Mouse (Mus musculus): ENCODE data around the gene Rab11fip5. TPM values are rescaled to one million over a fixed set of nuclear protein-coding genes. Genes with fewer than 3 reads are reported as not detected.

Gene Rab11fip5
- polyA plus RNA-seq, 1 experiment from 2014 or later = 42.1 TPM

DNA sequence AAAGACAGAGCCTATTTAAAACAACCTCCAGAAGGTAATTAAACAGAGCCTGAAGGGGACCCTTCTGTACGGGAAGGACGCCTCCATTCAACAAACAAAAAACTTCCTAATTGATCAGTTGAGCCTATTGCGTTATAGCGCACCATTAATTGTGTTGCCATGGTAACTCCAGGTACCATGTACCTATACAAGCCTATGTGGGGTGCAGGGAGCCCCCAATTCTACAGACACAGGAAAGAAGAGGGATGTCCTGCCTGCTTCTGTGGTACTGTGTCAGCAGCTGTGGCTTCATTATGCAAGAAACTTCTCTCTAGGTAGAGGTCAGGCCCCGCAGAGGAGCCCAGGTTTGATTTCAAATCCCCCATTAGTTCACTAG lies 80.4 kb downstream of the Rab11fip5 start:
- Histone ChIP-seq H3K36me3 (ENCODE audit: control insufficient read depth, insufficient read depth) (no peaks in the 10 kb centered on the region), H3K4me2 (ENCODE audit: low read depth, low read length) (no peak overlapping the region), H3K9ac (ENCODE audit: low read length) (no peak overlapping the region), H3K4me3 (ENCODE audit: low read length) (no peak overlapping the region), H3K9me3 (replicated peaks; ENCODE audit: control insufficient read depth, low read length) (peaks cover 2% of the 10 kb centered on the region; the same call in 1 of the 2 replicates), H3K27me3 (ENCODE audit: control insufficient read depth, insufficient read depth, low read length) (no peaks in the 10 kb centered on the region), H3K27ac (ENCODE audit: low read length) (no peak overlapping the region), H3K4me1 (ENCODE audit: control insufficient read depth, insufficient read depth, low read length) (peaks cover 7% of the 10 kb centered on the region; the same call in 1 of the 2 replicates)
- 83% methylated on average over 5 of the region's 5 CpGs for WGBS
- no peak for ATAC-seq (replicated peaks; ENCODE audit: extremely low read depth, insufficient read depth, low FRiP score)

DNA sequence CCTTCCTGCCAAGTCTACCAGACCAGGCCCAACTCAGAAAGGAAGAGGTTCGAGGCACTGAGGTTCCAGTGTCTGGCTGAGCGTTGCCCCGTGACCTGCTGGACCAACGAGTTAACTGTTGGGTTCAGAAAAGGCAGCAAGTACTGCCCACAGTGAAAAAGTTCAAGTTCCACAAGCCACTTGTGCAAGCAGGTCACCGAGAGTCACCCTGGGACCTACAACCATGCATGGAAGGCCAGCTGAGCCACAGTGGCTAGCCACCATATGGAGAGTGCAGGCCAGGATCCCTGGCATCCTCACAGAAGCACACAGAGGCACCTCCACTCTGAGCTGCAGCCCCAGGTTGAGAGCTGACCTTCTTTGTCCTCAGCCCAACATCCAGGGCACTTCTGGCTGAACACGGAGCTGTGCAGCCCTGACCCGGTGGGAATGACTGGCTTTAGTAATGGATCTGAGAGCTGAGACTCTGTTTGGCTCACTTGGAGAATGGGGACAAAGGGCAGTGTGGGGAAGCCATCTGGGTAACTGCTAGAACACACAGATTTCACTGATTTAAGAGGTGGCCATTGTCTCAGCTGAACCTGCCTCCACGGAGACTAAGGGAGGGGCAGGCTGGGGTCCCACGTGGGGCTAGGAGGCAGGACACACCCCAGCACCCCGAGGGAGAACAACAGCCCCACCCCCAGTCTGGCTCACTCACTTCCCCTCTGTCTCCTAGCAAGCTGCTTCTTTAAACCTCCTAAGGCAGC lies 81.0 kb downstream of the Rab11fip5 start:
- H3K27ac ChIP-seq (ENCODE audit: low read length) = no peak overlapping the region
- H3K36me3 ChIP-seq (ENCODE audit: control insufficient read depth, insufficient read depth) = no peaks in the 10 kb centered on the region
- no peak for ATAC-seq (replicated peaks; ENCODE audit: extremely low read depth, insufficient read depth, low FRiP score)
- no peak overlapping the region for H3K9ac ChIP-seq (ENCODE audit: low read length)
- H3K9me3 ChIP-seq (replicated peaks; ENCODE audit: control insufficient read depth, low read length) = no peaks in the 10 kb centered on the region
- 64% methylated on average over 10 of the region's 10 CpGs for WGBS
- H3K4me1 ChIP-seq (ENCODE audit: control insufficient read depth, insufficient read depth, low read length) = peaks cover 7% of the 10 kb centered on the region; the same call in 1 of the 2 replicates
- H3K4me3 ChIP-seq (ENCODE audit: low read length) = no peak overlapping the region
- no peak overlapping the region for H3K4me2 ChIP-seq (ENCODE audit: low read depth, low read length)
- H3K27me3 ChIP-seq (ENCODE audit: control insufficient read depth, insufficient read depth, low read length) = no peaks in the 10 kb centered on the region

DNA sequence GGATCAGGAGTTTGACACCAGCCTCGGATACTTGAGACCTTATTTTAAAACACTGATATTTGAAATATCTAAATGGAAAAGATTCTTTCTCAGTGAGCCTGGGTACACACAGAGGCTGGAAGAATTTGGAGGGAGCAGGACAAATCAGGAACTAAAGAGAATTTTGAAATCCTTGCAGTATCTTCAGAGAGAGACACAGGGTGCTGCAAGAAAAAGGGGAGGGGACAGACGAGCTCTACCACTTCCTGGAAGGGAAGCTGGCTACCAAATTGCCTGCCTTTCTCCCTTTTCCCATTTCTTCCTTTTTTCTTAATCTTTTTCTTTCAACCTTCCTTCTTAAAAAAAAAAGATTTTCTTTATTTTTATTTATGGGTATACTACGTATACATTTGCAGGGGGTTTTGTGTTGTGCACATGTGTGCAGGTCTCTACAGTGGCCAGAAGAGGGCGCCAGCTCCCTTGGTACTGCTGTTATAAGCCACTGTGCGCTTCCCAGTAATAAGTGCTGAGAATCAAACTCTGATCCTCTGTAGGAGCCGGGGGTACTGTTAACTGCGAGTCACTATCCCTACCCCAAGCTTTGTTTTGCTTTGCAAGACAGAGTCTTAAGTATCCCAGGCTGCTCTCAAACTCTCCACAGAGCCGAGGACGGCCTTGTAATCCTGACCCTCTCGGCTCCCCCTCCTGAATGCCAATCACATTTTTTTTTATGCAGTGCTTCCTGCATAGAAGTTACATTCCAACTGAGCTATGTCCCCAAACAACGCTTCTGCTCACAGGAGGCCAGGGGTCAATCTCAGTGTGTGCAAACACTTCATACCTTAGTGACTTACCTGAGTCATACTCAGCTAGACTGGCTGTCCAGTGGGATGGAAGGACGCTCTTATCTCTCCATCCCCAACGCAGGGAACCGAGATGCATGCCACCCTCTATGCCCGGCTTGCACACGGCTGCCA lies 83.3 kb downstream of the Rab11fip5 start:
- Histone ChIP-seq H3K4me2 (ENCODE audit: low read depth, low read length) (no peak overlapping the region), H3K4me3 (ENCODE audit: low read length) (no peak overlapping the region), H3K9ac (ENCODE audit: low read length) (no peak overlapping the region), H3K27me3 (ENCODE audit: control insufficient read depth, insufficient read depth, low read length) (no peaks in the 10 kb centered on the region), H3K9me3 (replicated peaks; ENCODE audit: control insufficient read depth, low read length) (no peaks in the 10 kb centered on the region), H3K27ac (ENCODE audit: low read length) (no peak overlapping the region), H3K36me3 (ENCODE audit: control insufficient read depth, insufficient read depth) (no peaks in the 10 kb centered on the region), H3K4me1 (ENCODE audit: control insufficient read depth, insufficient read depth, low read length) (peaks cover 6% of the 10 kb centered on the region; the same call in 1 of the 2 replicates)
- 86% methylated on average over 16 of the region's 16 CpGs for WGBS
- ATAC-seq (replicated peaks; ENCODE audit: extremely low read depth, insufficient read depth, low FRiP score) = no peak

DNA sequence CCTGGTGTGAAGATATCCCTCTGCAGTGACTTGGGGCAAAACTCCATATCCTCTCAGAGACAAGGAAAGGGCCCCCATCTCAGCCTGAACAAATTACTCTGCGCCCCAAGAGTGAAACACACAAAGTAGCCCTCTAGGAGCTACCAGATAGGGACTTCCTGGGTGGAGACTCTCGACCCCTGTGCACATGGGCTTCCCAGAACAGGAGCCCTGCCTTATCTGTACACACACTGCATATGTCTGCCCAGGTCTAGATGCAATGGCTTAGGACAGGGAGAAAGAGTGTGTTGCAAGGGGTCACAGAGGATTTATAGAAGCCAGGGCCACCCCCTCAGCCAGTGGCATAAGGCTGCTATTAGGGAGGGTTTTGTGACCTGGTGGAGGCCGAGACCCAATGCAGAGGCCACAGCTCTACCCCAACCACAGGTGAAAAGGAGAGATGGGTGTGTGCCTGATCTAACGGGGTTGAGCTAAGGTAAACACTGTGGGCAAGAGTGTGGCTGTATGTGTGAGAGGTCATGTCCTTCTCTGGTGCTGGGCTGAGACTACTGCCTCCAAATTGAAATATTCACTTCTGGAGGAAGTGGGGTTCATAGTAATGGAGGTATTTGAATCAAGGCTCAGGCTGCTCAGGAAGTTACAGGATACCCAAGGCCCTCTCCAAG lies 86.1 kb downstream of the Rab11fip5 start:
- 74% methylated on average over 4 of the region's 4 CpGs for WGBS
- no peaks in the 10 kb centered on the region for H3K4me1 ChIP-seq (ENCODE audit: control insufficient read depth, insufficient read depth, low read length)
- no peaks in the 10 kb centered on the region for H3K9me3 ChIP-seq (replicated peaks; ENCODE audit: control insufficient read depth, low read length)
- H3K4me2 ChIP-seq (ENCODE audit: low read depth, low read length) = no peak overlapping the region
- H3K36me3 ChIP-seq (ENCODE audit: control insufficient read depth, insufficient read depth) = no peaks in the 10 kb centered on the region
- ATAC-seq (replicated peaks; ENCODE audit: extremely low read depth, insufficient read depth, low FRiP score) = no peak
- H3K27ac ChIP-seq (ENCODE audit: low read length) = no peak overlapping the region
- no peak overlapping the region for H3K9ac ChIP-seq (ENCODE audit: low read length)
- no peak overlapping the region for H3K4me3 ChIP-seq (ENCODE audit: low read length)
- no peaks in the 10 kb centered on the region for H3K27me3 ChIP-seq (ENCODE audit: control insufficient read depth, insufficient read depth, low read length)

DNA sequence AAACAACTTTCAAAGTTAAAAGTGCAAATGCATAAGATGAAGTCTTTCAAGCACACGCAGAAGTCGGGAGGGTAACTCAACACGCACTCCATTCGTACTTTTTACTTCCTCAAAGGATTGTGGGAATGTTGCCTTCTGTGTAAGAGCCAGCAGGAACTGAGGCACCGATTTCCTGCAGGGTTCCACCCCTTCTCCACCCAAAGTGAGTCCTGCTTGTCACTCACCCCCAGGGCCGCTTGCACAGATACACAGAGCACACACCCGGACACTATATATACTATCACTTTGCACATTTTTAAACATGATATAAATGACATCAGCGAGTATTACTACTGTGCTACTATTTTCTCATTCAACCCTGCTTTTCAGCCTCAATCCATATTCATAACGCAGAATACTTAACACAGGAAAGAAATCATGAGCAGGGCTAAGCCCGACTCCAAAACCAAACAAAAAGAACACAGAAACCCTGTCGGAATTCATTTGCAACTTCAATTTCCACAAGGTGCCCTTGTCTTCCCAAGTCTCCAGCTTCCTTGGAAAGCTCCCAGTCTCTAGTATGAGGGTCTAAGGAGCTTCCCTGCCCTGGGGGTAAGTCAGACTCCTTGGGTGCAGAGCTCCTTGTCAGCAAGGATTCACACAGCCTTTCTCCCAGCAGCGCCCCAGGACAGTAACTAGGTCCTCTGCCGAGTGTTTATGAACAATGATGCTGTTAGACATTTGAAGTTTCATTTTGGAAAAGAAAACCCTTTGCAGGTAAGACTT lies 88.0 kb downstream of the Rab11fip5 start:
- Histone ChIP-seq H3K9ac (ENCODE audit: low read length) (no peak overlapping the region), H3K4me3 (ENCODE audit: low read length) (no peak overlapping the region), H3K4me1 (ENCODE audit: control insufficient read depth, insufficient read depth, low read length) (0 out of 2 replicates have a peak, but pooled peaks cover 2% of the 10 kb centered on the region), H3K4me2 (ENCODE audit: low read depth, low read length) (no peak overlapping the region), H3K9me3 (replicated peaks; ENCODE audit: control insufficient read depth, low read length) (no peaks in the 10 kb centered on the region), H3K27me3 (ENCODE audit: control insufficient read depth, insufficient read depth, low read length) (no peaks in the 10 kb centered on the region), H3K27ac (ENCODE audit: low read length) (no peak overlapping the region), H3K36me3 (ENCODE audit: control insufficient read depth, insufficient read depth) (no peaks in the 10 kb centered on the region)
- no peak for ATAC-seq (replicated peaks; ENCODE audit: extremely low read depth, insufficient read depth, low FRiP score)
- 82% methylated on average over 13 of the region's 13 CpGs for whole genome bisulfite sequencing

Small RNA genes within 50 kb of the gene (microRNA-seq; reads per million reads assigned to microRNA genes)
- gene Mir705 = not detected

Other genes starting within 250 kb of the Rab11fip5 start
- gene Spr, start 236.9 kb downstream of the Rab11fip5 start, polyA plus RNA-seq (2015; fragmentation: Nextera tagmentation; extraction: Ambion mirVana) = 61.1 and 61.8 TPM in 2 replicates
- gene Emx1, start 187.2 kb downstream of the Rab11fip5 start, polyA plus RNA-seq (2015; fragmentation: Nextera tagmentation; extraction: Ambion mirVana) = not detected in 2 replicates
- 3.2 and 4.9 TPM in 2 replicates for gene Sfxn5, start 41.2 kb downstream of the Rab11fip5 start, polyA plus RNA-seq (2015; fragmentation: Nextera tagmentation; extraction: Ambion mirVana)
- not detected in 2 replicates for gene Noto, start 49.3 kb upstream of the Rab11fip5 start, polyA plus RNA-seq (2015; fragmentation: Nextera tagmentation; extraction: Ambion mirVana)
- 35.0 and 35.6 TPM in 2 replicates for gene Smyd5, start 57.4 kb upstream of the Rab11fip5 start, polyA plus RNA-seq (2015; fragmentation: Nextera tagmentation; extraction: Ambion mirVana)
- gene Cct7, start 76.9 kb upstream of the Rab11fip5 start, polyA plus RNA-seq (2015; fragmentation: Nextera tagmentation; extraction: Ambion mirVana) = 376 and 381 TPM in 2 replicates
- gene Pradc1, start 77.3 kb upstream of the Rab11fip5 start, polyA plus RNA-seq (2015; fragmentation: Nextera tagmentation; extraction: Ambion mirVana) = 44.2 and 50.9 TPM in 2 replicates
- 0.02 TPM in 1 of 2 replicates, not detected in the other for gene Fbxo41, start 128.4 kb upstream of the Rab11fip5 start, polyA plus RNA-seq (2015; fragmentation: Nextera tagmentation; extraction: Ambion mirVana)
- gene Egr4, start 139.0 kb upstream of the Rab11fip5 start, polyA plus RNA-seq (2015; fragmentation: Nextera tagmentation; extraction: Ambion mirVana) = not detected in 2 replicates
- 2.5 TPM in 2 replicates for gene Alms1, start 212.9 kb upstream of the Rab11fip5 start, polyA plus RNA-seq (2015; fragmentation: Nextera tagmentation; extraction: Ambion mirVana)